Mouse (Mus musculus): ENCODE data around the gene Pde4d. TPM values are rescaled to one million over a fixed set of nuclear protein-coding genes. Genes with fewer than 3 reads are reported as not detected.

The Pde4d gene
- polyA plus RNA-seq, 1 experiment = 12.7 TPM

DNA sequence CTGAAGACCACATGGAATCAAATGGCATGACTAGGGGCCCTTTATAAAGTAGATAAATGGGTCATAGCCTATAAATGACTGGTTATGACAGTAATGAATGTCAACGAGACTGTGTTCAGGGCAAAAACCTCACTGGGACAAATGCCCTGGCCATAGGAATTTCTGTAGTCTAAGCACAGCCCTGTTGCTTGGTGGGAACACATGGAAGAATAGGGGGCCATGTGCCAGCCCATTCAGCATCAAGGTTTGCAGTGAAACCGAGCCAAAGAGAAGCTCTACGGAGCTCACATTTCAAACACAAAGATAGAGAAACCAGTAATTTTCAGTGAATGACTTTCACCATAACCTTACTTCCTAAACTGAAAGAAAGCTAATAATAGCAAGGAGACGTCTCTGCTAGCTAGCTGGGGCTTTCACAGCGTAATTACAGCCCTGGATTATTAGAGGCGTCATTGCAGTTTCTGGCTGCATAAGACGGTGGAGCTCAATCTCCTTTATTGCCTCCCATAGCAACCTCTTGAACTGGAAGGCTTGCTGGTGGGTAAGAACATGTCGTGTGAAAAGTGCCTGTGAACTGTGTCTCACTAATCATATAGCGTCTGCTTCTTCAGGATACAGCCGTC, 1533.2 kb downstream of the Pde4d start:
- no peak for TF ChIP-seq GATA1 (IDR thresholded peaks at IDR 0.05; ENCODE audit: low read length)

- no peak for TF ChIP-seq GATA1 (IDR thresholded peaks at IDR 0.05; ENCODE audit: low read length)
Observed at GRCm38 (mm10) chr13:109985411-109985810, 1535.7 kb downstream of the Pde4d start.

DNA sequence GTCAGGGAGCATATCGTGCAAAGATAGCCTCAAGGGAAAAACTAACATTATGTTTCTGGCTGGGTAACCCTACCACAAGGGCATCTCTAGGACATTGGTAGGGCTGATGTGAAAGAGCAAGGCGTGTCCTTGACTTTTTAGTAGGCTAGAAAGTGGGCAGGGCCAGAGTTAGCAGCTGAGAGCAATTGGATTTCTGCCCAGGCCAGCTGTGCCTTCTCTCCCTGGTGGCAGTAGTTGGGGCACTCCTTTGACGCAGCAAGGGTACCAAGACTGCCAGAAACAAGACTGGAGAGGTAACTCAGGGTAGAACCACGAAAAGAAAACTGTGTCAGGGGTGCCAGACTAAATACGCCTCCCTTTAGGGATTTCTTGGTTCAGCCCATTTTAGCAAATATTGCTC, 1536.1 kb downstream of the Pde4d start:
- TF ChIP-seq GATA1 (IDR thresholded peaks at IDR 0.05; ENCODE audit: low read length) = no peak

GRCm38 (mm10) chr13:109992775-109993505, 1543.2 kb downstream of the Pde4d start:
- TF ChIP-seq GATA1 (IDR thresholded peaks at IDR 0.05; ENCODE audit: low read length) = no peak

DNA sequence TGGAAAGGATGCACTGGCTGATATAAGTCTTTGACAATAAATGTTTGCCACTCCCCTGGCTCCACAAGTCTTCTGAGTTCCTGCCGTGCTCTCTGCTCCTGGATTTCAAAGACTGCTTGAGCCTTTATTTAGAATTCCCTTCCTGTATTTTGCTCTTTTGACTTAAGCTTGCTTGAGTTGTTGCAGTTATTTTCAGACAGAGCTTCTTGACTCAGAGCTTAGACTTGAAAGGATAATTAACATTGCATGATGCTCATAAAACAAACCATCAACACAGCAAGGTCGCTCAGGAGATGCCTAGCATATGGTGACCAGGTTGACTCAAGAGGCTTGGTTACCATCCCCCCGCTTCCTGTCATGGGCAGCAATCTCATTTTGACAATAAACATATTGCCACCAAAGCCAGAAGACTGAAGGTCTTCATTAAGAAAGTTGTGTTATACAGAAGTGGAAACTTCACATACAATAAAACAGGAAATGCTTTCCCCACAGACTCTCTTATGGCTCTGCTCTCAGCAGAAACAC, 1544.6 kb downstream of the Pde4d start:
- TF ChIP-seq GATA1 (IDR thresholded peaks at IDR 0.05; ENCODE audit: low read length) = no peak

- no peak for TF ChIP-seq GATA1 (IDR thresholded peaks at IDR 0.05; ENCODE audit: low read length)
Observed at GRCm38 (mm10) chr13:110002081-110002480, 1552.3 kb downstream of the Pde4d start.

Other genes starting within 250 kb of the Pde4d start
- 0.03 and 0.04 TPM in 2 replicates for gene Elovl7, start 235.5 kb upstream of the Pde4d start, polyA plus RNA-seq (2012)
- 4.6 and 4.7 TPM in 2 replicates for gene Depdc1b, start 133.6 kb upstream of the Pde4d start, polyA plus RNA-seq (2012)